Mouse (Mus musculus) cerebellum, adult 2 months (tissue): Measurements from ENCODE around the gene Ccdc57.

Experiments used
- CTCF ChIP-seq: fragments of 200-500 bp; IDR thresholded peaks from 2 replicates; pipeline ENCODE4 v1.5.1; 2011; ENCODE audit warnings: low read depth, mild to moderate bottlenecking, control low read depth, low read length, moderate library complexity, borderline replicate concordance; ENCODE audit not compliant: insufficient read depth
- POLR2A ChIP-seq: fragments of 200-500 bp; IDR thresholded peaks from 2 replicates; pipeline ENCODE4 v1.6.1; 2011; ENCODE audit warnings: low read length, control low read depth, borderline replicate concordance; ENCODE audit not compliant: insufficient read depth

DNA sequence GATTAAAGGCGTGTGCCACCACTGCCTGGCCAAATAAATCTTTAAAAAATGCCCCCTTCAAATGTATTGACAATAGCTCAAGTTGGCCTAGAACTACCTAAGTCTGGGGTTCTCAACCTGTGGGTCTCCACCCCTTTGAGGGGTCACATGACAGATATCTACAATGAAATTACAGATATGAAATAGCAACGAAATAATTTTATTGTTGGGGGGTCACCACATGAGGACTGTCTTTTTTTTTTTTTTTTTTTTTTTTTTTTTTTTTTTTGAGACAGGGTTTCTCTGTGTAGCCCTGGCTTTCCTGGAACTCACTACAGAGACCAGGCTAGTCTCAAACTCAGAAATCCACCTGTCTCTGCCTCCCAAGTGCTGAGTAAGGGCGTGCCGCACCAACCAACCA lies 88.3 kb downstream of the Ccdc57 start:
- TF ChIP-seq CTCF (no peak), POLR2A (no peak)
